Mouse (Mus musculus): Measurements from ENCODE around the gene Pcsk6.

- TF ChIP-seq CTCF (IDR thresholded peaks at IDR 0.05; ENCODE audit: extremely low read depth, insufficient read depth, insufficient read length, insufficient replicate concordance), result no peak
- TF ChIP-seq POLR2A (IDR thresholded peaks at IDR 0.05; ENCODE audit: low read depth, low read length), result no peak
Measured at GRCm38 (mm10) chr7:65988709-65989108, 127.2 kb downstream of the Pcsk6 start.
